28 mouse cellular contexts compared by ENCODE assay signal in genomic region chr11:49739776-49740175, GRCm38 (mm10). TPM values are rescaled to one million over a fixed set of nuclear protein-coding genes. Genes with fewer than 3 reads are reported as not detected.
DNase-seq lines count a peak whose midpoint lies in the region; ATAC-seq and TF ChIP-seq lines count a peak whose summit lies in the region.
"Had no signal": no experiment of that assay in that cellular context is flagged by ENCODE, and none has a peak within 500 bp of the region (broad histone marks: within the 10 kb centered on the region; RNA-seq: fewer than 3 reads in every experiment).

No protein-coding gene starts in this region.

- no peaks in the 10 kb centered on the region for H3K4me1 ChIP-seq in thymus, adult 2 months (replicated peaks; ENCODE audit: control insufficient read depth, insufficient read depth, low read length)
- H3K4me1 ChIP-seq: embryonic facial prominence, embryonic 13.5 days; liver, embryonic 15.5 days had no signal

- H3K27me3 ChIP-seq in thymus, adult 2 months (ENCODE audit: control insufficient read depth, insufficient read depth, low read length), result no peaks in the 10 kb centered on the region
- H3K27me3 ChIP-seq: embryonic facial prominence, embryonic 13.5 days; forebrain, embryonic 12.5 days; liver, embryonic 15.5 days; neural tube, embryonic 13.5 days had no signal

- peak; percentile 73 for ATAC-seq in megakaryocyte-erythroid progenitor cell, adult 5-6 weeks (replicated peaks; ENCODE audit: low FRiP score, low TSS enrichment, poor library complexity, severe bottlenecking)
- ATAC-seq: hindbrain, postnatal 0 days had no signal

- 6% methylated on average over 3 of the region's 3 CpGs for WGBS in thymus, adult 2 months

- DNase-seq in gastrocnemius, adult 2 months, result no peak
- no peak for DNase-seq in gastrocnemius, postnatal 36 days
- peak; percentile 79 for DNase-seq in ES-CJ7 (ENCODE audit: low read depth, low spot score)
- DNase-seq in brain, adult 2 months (ENCODE audit: low read depth, low spot score), result peak; percentile 9
- no peak for DNase-seq in thymus, adult 18-20 months
- DNase-seq in thymus, adult 2 months, result no peak
- DNase-seq in adrenal gland, adult 18-20 months (ENCODE audit: low spot score in 2 of 2), result no peak
- DNase-seq: adrenal gland, adult 2 months; cerebellum, adult 18-20 months; embryo, embryonic 11 days; heart, adult 11 months; kidney, adult 2 months; midbrain, embryonic 14.5 days; right cerebral cortex, postnatal 14 days; spleen, adult 18-20 months; thymus, postnatal 36 days had no signal

- TF ChIP-seq POLR2A in thymus, adult 2 months (IDR thresholded peaks at IDR 0.05; ENCODE audit: control insufficient read depth, extremely low read depth, insufficient read depth, low read length, poor library complexity), result no peak

- no peak overlapping the region for H3K4me3 ChIP-seq in gastrocnemius, adult 2 months
- no peak overlapping the region for H3K4me3 ChIP-seq in thymus, adult 2 months (ENCODE audit: control insufficient read depth, insufficient read depth, low read length)
- H3K4me3 ChIP-seq: embryonic facial prominence, embryonic 13.5 days; erythroblast, embryonic 14.5 days; forebrain, embryonic 12.5 days; hindbrain, embryonic 10.5 days; left cerebral cortex, adult 2 months; liver, embryonic 15.5 days; megakaryocyte, embryonic 14.5 days; myocyte; neural tube, embryonic 13.5 days had no signal

- TF ChIP-seq CTCF in gastrocnemius, adult 2 months (IDR thresholded peaks at IDR 0.05), result no peak
- no peak for TF ChIP-seq CTCF in thymus, adult 2 months (IDR thresholded peaks at IDR 0.05; ENCODE audit: borderline replicate concordance, control insufficient read depth, extremely low read depth, insufficient read depth, low read length, poor library complexity)

- H3K27ac ChIP-seq in gastrocnemius, adult 2 months, result peak overlapping the region; percentile 28; the same call in 1 of the 2 replicates
- no peak overlapping the region for H3K27ac ChIP-seq in thymus, adult 2 months (ENCODE audit: control insufficient read depth, insufficient read depth, low read length)
- H3K27ac ChIP-seq: embryonic facial prominence, embryonic 13.5 days; forebrain, embryonic 12.5 days; hindbrain, embryonic 10.5 days; hindbrain, postnatal 0 days; kidney, postnatal 0 days; left cerebral cortex, adult 2 months; liver, embryonic 15.5 days had no signal

- no peaks in the 10 kb centered on the region for H3K36me3 ChIP-seq in thymus, adult 2 months (ENCODE audit: control insufficient read depth, insufficient read depth, low read length)
- H3K36me3 ChIP-seq: embryonic facial prominence, embryonic 13.5 days; forebrain, embryonic 12.5 days; hindbrain, embryonic 10.5 days; liver, embryonic 15.5 days; neural tube, embryonic 13.5 days had no signal

- intact Hi-C loops in gastrocnemius, adult 2 months (cut with DNase I), result no loop called here
- intact Hi-C loops in gastrocnemius, postnatal 36 days (cut with DNase I), result no loop called here

RNA-seq across cellular contexts. Expression of gene Cnot6, which starts 27.3 kb away (rescaled TPM):
- total RNA-seq in gastrocnemius, adult 2 months (2021), result 10 to 100 TPM in 1 of 2 experiments, 1 to 10 TPM in 1; 8.1 to 14.5 TPM
- 10 to 100 TPM in 1 of 2 experiments, 1 to 10 TPM in 1; 9.7 to 10.5 TPM for total RNA-seq in gastrocnemius, postnatal 36 days (2021)
- 104 and 127 TPM in 2 replicates for total RNA-seq in megakaryocyte-erythroid progenitor cell, adult 5-6 weeks (2014; fragmentation: Nextera tagmentation)
- total RNA-seq in megakaryocyte-erythroid progenitor cell, adult 5-6 weeks (2017), result 69.7 and 111 TPM in 2 replicates
- polyA plus RNA-seq in thymus, adult 2 months (2012; rRNA removed), result 40.3 and 44.2 TPM in 2 replicates
- 10 to 100 TPM; 34.5 to 42.0 TPM for total RNA-seq in adrenal gland, adult 18-20 months (2021)

RNA-seq across cellular contexts. Expression of gene Gfpt2, which starts 54.2 kb away (rescaled TPM):
- 10 to 100 TPM in 1 of 2 experiments, 1 to 10 TPM in 1; 7.5 to 11.1 TPM for total RNA-seq in gastrocnemius, adult 2 months (2021)
- 1 to 10 TPM; 5.7 to 6.2 TPM for total RNA-seq in gastrocnemius, postnatal 36 days (2021)
- 0.87 and 1.0 TPM in 2 replicates for total RNA-seq in megakaryocyte-erythroid progenitor cell, adult 5-6 weeks (2014; fragmentation: Nextera tagmentation)
- 2.3 and 2.9 TPM in 2 replicates for total RNA-seq in megakaryocyte-erythroid progenitor cell, adult 5-6 weeks (2017)
- polyA plus RNA-seq in thymus, adult 2 months (2012; rRNA removed), result 2.8 and 4.4 TPM in 2 replicates
- 10 to 100 TPM in 1 of 2 experiments, 1 to 10 TPM in 1; 4.3 to 11.2 TPM for total RNA-seq in adrenal gland, adult 18-20 months (2021)
- polyA plus RNA-seq: erythroblast, embryonic 14.5 days had no signal

Comparison
In these comparisons a context has a peak if more than half of its experiments do, and no peak if none do; other contexts are left out.
1. DNase-seq: peak in ES-CJ7 (single experiment) and brain, adult 2 months (single experiment); none in gastrocnemius, adult 2 months (single experiment), gastrocnemius, postnatal 36 days (0 of 2), thymus, adult 18-20 months (0 of 2), thymus, adult 2 months (single experiment) and adrenal gland, adult 18-20 months (0 of 2).